Mouse (Mus musculus) megakaryocyte-erythroid progenitor cell, adult 5-6 weeks (primary cell): Measurements from ENCODE around the gene Ndufa12. TPM values are rescaled to one million over a fixed set of nuclear protein-coding genes. Genes with fewer than 3 reads are reported as not detected.
A peak's percentile ranks its signal among the peaks of the same experiment; 100 is the strongest.

ENCODE experiments used
- ATAC-seq: replicated peaks from 2 replicates; pipeline ENCODE4 v1.8.0; 2016; ENCODE audit warnings: mild to moderate bottlenecking, inconsistent platforms; ENCODE audit not compliant: severe bottlenecking, poor library complexity, low FRiP score, low TSS enrichment
- total RNA-seq, 2 experiments: library from RNA; stranded (forward) in 1 of 2; stranded (reverse) in 1 of 2; fragments of 200-1000, 215-1000 nt in 1 of 2; fragments of >200 nt in 1 of 2; fragmentation: Nextera tagmentation in 1 of 2; gene quantifications; 2 replicates each; pipeline ENCODE4 v1.2.3; 2014 to 2017

Gene Ndufa12
- total RNA-seq, 2 experiments from 2014 or later: 213 to 394 TPM

GRCm38 (mm10) chr10:94225026-94225750 lies 26.7 kb downstream of the Ndufa12 start:
- ATAC-seq: 0 out of 2 replicates have a peak, but pooled peaks have one; percentile 55

- no peak for ATAC-seq
Observed at GRCm38 (mm10) chr10:94230172-94230981, 31.9 kb downstream of the Ndufa12 start.

GRCm38 (mm10) chr10:94231025-94231424 lies 32.5 kb downstream of the Ndufa12 start:
- no peak for ATAC-seq

GRCm38 (mm10) chr10:94235200-94235599 lies 36.7 kb downstream of the Ndufa12 start:
- ATAC-seq: no peak

- ATAC-seq: no peak
Observed at GRCm38 (mm10) chr10:94241346-94241745, 42.8 kb downstream of the Ndufa12 start.

- no peak for ATAC-seq
Observed at GRCm38 (mm10) chr10:94247748-94248349, 49.3 kb downstream of the Ndufa12 start.

GRCm38 (mm10) chr10:94249575-94250456 lies 51.3 kb downstream of the Ndufa12 start:
- peak; percentile 98 for ATAC-seq

- ATAC-seq: no peak
Observed at GRCm38 (mm10) chr10:94253260-94253807, 54.8 kb downstream of the Ndufa12 start.

- ATAC-seq: no peak
Observed at GRCm38 (mm10) chr10:94254766-94255165, 56.2 kb downstream of the Ndufa12 start.

GRCm38 (mm10) chr10:94255744-94256143 lies 57.2 kb downstream of the Ndufa12 start:
- no peak for ATAC-seq

- ATAC-seq: no peak
Observed at GRCm38 (mm10) chr10:94256518-94256917, 58.0 kb downstream of the Ndufa12 start.

- ATAC-seq: peak; percentile 58
Observed at GRCm38 (mm10) chr10:94260544-94260943, 62.0 kb downstream of the Ndufa12 start.

- no peak for ATAC-seq
Observed at GRCm38 (mm10) chr10:94262646-94263045, 64.1 kb downstream of the Ndufa12 start.

GRCm38 (mm10) chr10:94263211-94263610 lies 64.7 kb downstream of the Ndufa12 start:
- no peak for ATAC-seq

GRCm38 (mm10) chr10:94265656-94266542 lies 67.4 kb downstream of the Ndufa12 start:
- no peak for ATAC-seq
